Mouse (Mus musculus): Measurements from ENCODE around the gene Nup210l.

DNA sequence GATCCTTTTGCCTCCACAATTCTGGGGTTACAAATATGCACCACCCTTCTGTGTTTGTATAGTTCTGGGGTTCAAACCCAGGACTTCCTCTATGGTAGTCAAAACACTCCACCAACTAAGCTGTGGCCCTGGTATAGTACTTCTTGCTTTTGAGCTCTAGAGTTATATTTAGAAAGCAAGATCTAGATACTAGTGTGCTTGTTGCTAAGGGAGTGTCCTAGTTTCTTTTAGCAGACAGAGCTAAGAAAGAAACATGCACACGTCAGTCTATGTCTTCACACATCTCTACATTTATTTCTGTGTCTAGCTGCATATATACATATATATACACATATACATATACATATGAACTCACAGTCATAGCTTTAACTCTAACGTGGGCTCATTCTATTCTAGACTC, 7.8 kb downstream of the Nup210l start:
- TF ChIP-seq CTCF (IDR thresholded peaks at IDR 0.05; ENCODE audit: extremely low read depth, insufficient read depth, low read length) (no peak), POLR2A (IDR thresholded peaks at IDR 0.05; ENCODE audit: extremely low read depth, insufficient read depth, low read length) (no peak)

Measured in cortical plate, adult 2 months (tissue).